Mouse (Mus musculus): ENCODE results near the gene Ptgir. TPM values are rescaled to one million over a fixed set of nuclear protein-coding genes. Genes with fewer than 3 reads are reported as not detected.

Ptgir gene
- total RNA-seq, 4 experiments from 2014 or later, result not detected

GRCm38 (mm10) chr7:16891641-16892351 is 14.5 kb upstream of the Ptgir start, which contains the start of gene Gng8:
TSS of gene Gng8 (plus strand) at chr7:16891786.
- DNase-seq (ENCODE audit: low spot score in 2 of 2), result peak; percentile 76 to 86

DNA sequence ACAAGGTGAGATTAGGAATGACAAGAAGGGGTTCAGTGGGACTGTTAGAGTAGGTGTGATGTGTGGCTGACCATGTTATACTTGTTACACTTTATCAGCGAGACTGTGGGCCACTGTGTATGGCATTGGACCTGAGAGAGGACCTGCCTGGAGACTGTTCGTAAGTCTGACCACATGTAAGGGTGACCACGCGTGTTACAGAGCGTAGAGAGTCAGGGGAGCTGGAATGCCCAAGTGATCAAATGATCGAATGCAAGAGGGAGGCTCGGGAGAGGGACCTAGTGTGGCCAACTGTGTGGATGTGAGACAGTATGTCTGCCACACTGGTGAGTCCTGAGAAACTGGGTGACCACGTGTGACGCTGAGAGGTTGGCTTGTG is 13.9 kb upstream of the Ptgir start:
- no peak for DNase-seq (ENCODE audit: low spot score in 2 of 2)

- DNase-seq (ENCODE audit: low spot score in 2 of 2), result no peak
These were observed 12.7 kb upstream of the Ptgir start for GRCm38 (mm10) chr7:16893612-16894011.

GRCm38 (mm10) chr7:16894279-16894678 is 12.0 kb upstream of the Ptgir start:
- DNase-seq (ENCODE audit: low spot score in 2 of 2), result no peak

GRCm38 (mm10) chr7:16895000-16895399 is 11.3 kb upstream of the Ptgir start:
- DNase-seq (ENCODE audit: low spot score in 2 of 2), result peak in 1 of 2 experiments; percentile 65

DNA sequence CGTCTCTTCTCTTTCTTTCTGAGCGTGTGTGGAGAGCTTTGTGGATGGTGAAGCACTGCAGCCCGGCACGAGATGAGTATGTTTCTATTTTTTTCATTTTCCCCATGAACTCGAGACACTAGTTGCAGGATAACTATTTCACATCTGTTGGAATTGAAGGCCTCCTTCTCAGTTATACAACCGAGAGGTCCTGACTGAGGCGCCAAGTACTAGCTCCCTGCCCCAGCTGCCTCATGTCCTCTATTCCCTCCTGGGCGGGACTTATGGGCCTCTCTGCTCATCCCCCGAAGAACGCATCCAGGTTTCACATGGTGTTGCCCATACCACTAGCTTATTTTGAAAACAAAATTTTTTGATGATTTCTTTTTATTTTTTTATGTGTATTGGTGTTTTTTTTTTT is 10.8 kb upstream of the Ptgir start:
- DNase-seq (ENCODE audit: low spot score in 2 of 2), result no peak

GRCm38 (mm10) chr7:16900526-16900925 is 5.8 kb upstream of the Ptgir start:
- no peak for DNase-seq (ENCODE audit: low spot score in 2 of 2)

DNA sequence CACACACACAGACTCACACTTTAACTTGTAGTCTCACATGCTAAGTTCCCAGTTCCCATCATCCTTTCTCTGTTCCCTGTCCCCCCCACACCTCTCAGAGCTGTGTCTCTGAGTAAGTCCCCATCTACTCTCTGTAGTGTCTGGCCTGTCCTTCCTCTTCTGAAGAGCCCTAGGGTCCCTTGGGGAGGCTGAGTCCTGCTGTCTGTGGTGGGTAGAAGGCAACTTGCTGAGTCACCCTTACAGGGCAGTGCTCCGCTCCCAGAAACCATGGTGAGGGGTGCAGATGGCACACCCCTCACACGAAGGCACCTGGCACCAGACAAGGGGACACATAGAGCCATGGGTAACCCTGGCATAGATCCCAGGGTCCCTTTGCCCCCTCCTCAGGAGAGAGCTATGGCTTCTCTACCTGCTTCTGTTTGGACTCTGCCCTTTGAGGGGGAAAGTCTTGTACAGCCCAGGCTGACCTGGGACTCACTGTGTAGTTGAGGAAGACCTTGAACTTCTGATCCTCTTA is 2.8 kb upstream of the Ptgir start:
- no peak for DNase-seq (ENCODE audit: low spot score in 2 of 2)

- DNase-seq (ENCODE audit: low spot score in 2 of 2), result no peak
These were observed 2.1 kb upstream of the Ptgir start for GRCm38 (mm10) chr7:16904120-16904675.

DNA sequence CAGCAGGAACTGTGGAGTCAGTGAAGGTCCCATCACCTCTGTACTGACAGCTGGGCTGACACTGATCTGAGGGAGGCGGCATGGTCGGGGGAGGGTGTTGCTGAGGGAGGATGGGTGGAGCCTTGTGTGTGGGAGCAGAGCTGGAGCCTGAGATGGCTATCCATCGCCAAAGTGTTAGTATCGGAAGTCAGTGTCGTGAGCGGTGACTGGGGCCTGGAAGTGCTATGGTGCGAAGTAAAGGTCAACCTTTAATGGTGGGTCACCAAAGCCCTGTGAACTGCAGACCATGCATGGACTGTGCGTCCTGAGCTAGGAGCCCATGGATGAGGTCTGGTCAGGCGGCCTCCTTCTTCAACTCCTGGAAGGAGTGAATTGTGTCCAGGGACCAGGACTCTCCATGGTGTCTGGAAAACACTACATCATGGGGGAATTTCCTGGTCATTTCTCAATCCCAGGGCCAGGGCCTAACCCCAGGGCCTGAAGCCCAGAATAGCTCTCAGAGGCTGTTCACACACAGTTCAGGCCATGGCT is 734 bp upstream of the Ptgir start:
- no peak for DNase-seq (ENCODE audit: low spot score in 2 of 2)

- no peak for DNase-seq (ENCODE audit: low spot score in 2 of 2)
These were observed 734 bp downstream of the Ptgir start for GRCm38 (mm10) chr7:16906889-16907559.

DNA sequence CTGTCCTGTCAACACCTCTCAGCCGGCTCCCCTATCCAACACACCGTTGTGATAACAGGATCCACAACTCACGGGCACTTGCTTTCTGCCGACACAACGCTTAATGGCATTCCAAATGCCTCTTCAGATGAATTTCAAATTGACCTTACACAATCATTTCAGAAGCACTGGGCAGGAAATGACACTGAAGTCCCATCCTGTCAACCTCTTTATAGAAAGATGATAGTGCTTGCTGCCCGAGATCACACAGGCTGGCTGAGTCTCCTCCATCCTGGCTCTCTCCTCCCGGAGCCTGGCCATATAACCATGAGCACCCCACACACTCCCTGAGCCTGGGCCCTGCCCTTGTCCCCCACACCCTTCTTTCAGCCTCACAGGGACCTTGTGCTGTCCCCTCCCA is 1.6 kb downstream of the Ptgir start:
- DNase-seq (ENCODE audit: low spot score in 2 of 2), result no peak

GRCm38 (mm10) chr7:16908367-16908766 is 2.1 kb downstream of the Ptgir start:
- DNase-seq (ENCODE audit: low spot score in 2 of 2), result no peak

DNA sequence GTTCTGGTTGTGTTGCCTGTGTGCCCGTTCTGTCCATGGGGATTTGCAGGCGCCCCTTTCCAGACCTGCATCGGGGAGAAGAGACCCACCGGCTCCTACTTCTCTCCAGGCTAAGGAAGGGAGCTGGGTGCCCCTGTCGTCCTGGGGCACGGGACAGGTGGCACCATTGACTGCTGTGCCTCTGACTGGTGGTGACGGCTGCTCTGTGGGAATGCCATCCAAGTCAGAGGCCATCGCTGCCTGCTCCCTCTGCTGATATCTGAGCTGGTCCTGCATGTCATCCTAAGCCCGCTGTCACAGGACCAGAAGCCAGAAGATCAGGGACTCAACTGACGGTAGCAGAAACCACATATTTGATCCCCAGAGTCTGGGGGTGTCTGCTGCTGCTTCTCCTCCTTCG is 2.6 kb downstream of the Ptgir start:
- no peak for DNase-seq (ENCODE audit: low spot score in 2 of 2)

GRCm38 (mm10) chr7:16909909-16910308 is 3.6 kb downstream of the Ptgir start:
- DNase-seq (ENCODE audit: low spot score in 2 of 2), result no peak

DNA sequence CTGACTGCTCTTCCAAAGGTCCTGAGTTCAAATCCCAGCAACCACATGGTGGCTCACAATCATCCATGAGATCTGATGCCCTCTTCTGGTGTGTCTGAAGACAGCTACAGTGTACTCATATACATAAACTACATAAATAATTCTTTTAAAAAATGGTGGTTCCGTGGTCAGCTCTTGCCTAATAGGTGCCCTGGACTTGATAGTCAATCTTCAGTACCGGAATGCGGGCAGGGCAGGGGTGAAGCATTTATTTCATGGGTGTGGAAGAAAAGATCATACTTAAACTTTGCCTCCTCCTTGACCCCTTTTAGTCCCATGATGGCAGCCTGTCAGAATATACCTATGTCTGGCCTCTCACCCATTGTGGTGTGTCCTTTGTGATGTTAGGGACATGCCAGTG is 5.6 kb downstream of the Ptgir start:
- DNase-seq (ENCODE audit: low spot score in 2 of 2), result no peak

GRCm38 (mm10) chr7:16912360-16912759 is 6.1 kb downstream of the Ptgir start:
- DNase-seq (ENCODE audit: low spot score in 2 of 2), result no peak

- peak in 1 of 2 experiments; percentile 76 for DNase-seq (ENCODE audit: low spot score in 2 of 2)
These were observed 7.6 kb downstream of the Ptgir start for GRCm38 (mm10) chr7:16913806-16914452.

DNA sequence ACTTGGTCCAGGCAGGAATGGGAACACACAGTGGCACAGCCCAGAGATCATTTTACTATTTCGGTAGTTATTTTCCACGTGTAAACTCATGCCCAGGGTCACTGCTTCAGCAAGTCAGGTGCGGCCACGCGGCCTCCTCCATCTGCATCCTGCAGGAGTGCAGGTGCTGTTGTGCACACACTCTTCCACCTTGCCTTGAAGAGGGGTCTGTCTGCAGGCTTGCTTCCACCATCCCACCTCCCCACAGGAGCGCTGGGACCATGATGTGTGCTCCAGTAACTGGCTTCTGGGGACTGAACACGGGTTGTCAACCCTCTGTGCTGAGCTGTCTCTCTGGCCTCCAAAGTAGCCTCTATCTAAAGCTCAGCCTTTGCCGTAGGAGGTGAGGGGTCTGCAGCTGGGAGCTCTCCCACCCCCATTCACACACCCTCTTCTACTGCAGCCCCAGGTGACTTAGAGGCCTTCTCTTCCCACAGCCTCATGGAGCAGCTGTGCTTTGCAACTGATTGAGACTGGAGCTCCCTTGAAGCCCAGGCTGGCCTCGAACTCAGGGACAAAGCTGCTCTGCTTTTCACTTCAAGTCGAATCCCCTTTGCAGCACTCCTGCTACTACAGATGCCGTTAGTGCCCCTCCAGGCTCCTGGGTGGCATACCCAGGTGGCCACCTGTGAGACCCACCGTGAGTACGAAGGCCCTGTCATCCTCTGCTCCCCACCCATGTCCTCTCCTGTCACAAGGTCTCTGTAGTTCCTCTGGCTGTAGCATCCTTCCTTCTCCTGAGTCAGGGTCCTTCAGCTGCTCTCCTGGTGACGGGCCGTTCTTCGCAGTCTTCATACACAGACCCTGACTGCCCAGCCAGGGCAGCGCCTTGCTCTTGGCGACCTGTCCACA is 8.4 kb downstream of the Ptgir start:
- DNase-seq (ENCODE audit: low spot score in 2 of 2), result no peak

DNA sequence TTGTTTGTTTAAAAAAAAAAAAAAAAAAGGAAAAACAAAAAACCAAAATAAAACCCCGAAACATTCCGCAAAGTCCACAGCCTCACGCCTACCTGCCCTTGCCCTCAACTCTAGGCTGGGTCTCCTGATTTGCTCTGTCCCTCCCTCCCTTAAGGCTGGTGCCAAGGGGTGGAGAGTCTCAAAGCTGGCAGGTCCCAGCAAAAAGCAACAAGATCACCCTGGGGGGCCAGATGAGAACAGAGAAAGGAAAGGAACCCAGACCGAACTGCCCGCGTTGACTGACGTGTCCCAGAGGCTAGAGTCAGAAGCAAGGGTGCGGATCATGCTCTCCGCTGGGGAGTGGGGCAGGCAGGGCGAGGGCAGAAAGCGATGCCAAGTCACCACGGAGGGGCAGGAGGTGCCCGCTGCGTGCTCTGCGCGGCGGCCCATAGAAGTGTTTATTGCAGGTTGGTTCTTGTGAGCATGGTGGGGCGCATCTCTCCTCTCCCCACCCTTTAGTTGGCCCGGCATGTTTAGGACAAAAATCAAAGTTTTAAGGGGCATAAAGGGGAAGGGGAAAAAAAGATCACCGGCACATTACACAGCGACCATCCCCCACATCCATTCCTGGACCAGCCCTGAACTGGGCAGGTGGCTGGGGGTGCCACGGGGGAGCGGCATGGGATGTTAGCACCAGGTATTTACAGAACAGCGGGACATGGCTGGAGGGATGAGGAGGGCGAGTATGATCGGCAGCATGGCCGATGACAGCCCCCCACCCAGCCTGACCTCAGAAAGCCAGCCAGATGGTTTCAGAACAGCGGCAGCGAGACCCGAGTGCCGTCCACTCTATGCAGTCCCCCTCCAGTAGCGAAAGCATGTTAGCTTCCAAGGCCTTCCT is 9.4 kb downstream of the Ptgir start:
- DNase-seq (ENCODE audit: low spot score in 2 of 2), result no peak

All from layer of hippocampus, adult 8-10 months (tissue).